Mouse (Mus musculus): ENCODE results near the gene Irgm1. TPM values are rescaled to one million over a fixed set of nuclear protein-coding genes. Genes with fewer than 3 reads are reported as not detected.

Irgm1 gene
- polyA plus RNA-seq, 1 experiment from 2014 or later = 18.3 TPM

- no peak overlapping the region for H3K4me2 ChIP-seq (replicated peaks; ENCODE audit: low read depth, low read length)
- WGBS = 28% methylated on average over 13 of the region's 13 CpGs
- no peaks in the 10 kb centered on the region for H3K36me3 ChIP-seq (ENCODE audit: insufficient read depth, low read length)
- 0 out of 2 replicates have a peak, but pooled peaks have one; percentile 11 for ATAC-seq (ENCODE audit: low FRiP score, low TSS enrichment)
- H3K9me3 ChIP-seq (ENCODE audit: low read length) = no peaks in the 10 kb centered on the region
- H3K4me1 ChIP-seq (ENCODE audit: insufficient read depth, low read length) = 0 out of 2 replicates have a peak, but pooled peaks cover 4% of the 10 kb centered on the region
- H3K9ac ChIP-seq (replicated peaks; ENCODE audit: low read length) = no peak overlapping the region
- H3K4me3 ChIP-seq (ENCODE audit: low read length) = no peak overlapping the region
- peaks cover 6% of the 10 kb centered on the region; the same call in 1 of the 2 replicates for H3K27me3 ChIP-seq (ENCODE audit: insufficient read depth, low read length)
- H3K27ac ChIP-seq (ENCODE audit: low read length) = no peak overlapping the region
Measured at GRCm38 (mm10) chr11:48845244-48845815, 26.2 kb downstream of the Irgm1 start.

DNA sequence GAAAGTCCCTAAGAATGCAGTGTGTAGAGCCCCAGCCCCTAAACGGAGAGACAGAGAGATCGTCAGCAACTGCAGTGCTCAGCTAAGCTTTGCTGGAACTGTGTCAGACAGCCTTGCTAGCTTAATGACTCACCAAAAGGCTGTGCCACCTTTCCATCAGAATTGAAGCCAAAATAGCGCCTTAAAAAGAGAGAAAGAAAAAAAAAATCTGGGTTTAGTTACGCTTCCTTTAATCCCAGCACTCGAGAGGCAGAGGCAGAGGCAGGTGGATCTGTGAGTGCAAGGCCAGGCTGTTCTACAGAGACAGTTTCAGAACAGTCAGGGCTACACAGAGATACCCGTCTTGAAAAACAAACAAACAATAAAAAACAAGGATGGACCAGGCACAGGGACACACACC lies 27.2 kb downstream of the Irgm1 start:
- Histone ChIP-seq H3K27me3 (ENCODE audit: insufficient read depth, low read length) (peaks cover 6% of the 10 kb centered on the region; the same call in 1 of the 2 replicates), H3K4me2 (replicated peaks; ENCODE audit: low read depth, low read length) (no peak overlapping the region), H3K9me3 (ENCODE audit: low read length) (no peaks in the 10 kb centered on the region), H3K4me1 (ENCODE audit: insufficient read depth, low read length) (0 out of 2 replicates have a peak, but pooled peaks cover 4% of the 10 kb centered on the region), H3K27ac (ENCODE audit: low read length) (no peak overlapping the region), H3K9ac (replicated peaks; ENCODE audit: low read length) (no peak overlapping the region), H3K36me3 (ENCODE audit: insufficient read depth, low read length) (no peaks in the 10 kb centered on the region), H3K4me3 (ENCODE audit: low read length) (no peak overlapping the region)
- ATAC-seq (ENCODE audit: low FRiP score, low TSS enrichment) = no peak
- 55% methylated on average over 6 of the region's 6 CpGs for WGBS

DNA sequence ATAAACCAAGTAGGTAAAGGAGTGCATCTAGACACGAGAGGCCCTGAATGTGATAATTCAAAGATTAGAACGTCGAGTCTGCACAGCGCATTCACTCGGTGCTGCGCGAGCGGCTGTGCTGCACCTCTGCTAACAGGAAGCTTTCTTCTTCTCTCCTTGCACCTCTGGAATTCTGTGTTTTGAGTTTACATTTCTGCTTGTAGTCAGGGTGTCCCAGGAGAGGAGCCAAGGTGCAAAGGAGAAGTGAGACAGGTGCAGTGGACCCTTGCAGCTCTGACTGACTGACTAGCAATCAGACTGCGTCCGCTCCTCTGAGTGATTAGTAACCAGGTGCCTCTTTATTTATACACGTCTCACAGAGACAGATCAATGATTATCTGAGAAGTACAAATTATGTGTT lies 28.3 kb downstream of the Irgm1 start:
- no peak for ATAC-seq (ENCODE audit: low FRiP score, low TSS enrichment)
- Histone ChIP-seq H3K9me3 (ENCODE audit: low read length) (no peaks in the 10 kb centered on the region), H3K4me2 (replicated peaks; ENCODE audit: low read depth, low read length) (no peak overlapping the region), H3K9ac (replicated peaks; ENCODE audit: low read length) (no peak overlapping the region), H3K4me3 (ENCODE audit: low read length) (no peak overlapping the region), H3K36me3 (ENCODE audit: insufficient read depth, low read length) (no peaks in the 10 kb centered on the region), H3K4me1 (ENCODE audit: insufficient read depth, low read length) (peaks cover 10% of the 10 kb centered on the region), H3K27me3 (ENCODE audit: insufficient read depth, low read length) (no peaks in the 10 kb centered on the region), H3K27ac (ENCODE audit: low read length) (peak overlapping the region; percentile 31; the same call in 1 of the 2 replicates)
- 77% methylated on average over 11 of the region's 11 CpGs for WGBS

DNA sequence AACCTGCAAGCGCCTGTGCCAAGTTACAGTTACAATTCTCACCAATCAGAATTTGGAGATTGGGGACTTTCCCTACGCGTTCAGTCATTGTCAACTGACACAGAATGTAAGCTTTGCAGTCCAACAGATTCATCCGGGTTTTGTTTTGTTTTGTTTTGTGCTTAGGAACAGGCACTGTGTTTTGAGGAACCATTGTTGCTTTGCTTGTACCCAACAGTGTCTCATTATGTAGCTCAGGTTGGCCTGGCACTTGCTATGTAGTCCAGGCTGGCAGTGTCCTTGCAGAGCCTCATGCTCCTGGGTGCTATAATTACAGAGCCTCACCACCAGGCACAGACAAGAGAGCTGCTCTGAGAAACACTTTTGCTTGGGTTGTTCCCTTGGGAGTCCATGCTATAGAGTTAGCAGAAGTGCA lies 29.1 kb downstream of the Irgm1 start:
- WGBS = 82% methylated on average over 4 of the region's 4 CpGs
- no peak for ATAC-seq (ENCODE audit: low FRiP score, low TSS enrichment)
- no peak overlapping the region for H3K4me2 ChIP-seq (replicated peaks; ENCODE audit: low read depth, low read length)
- no peak overlapping the region for H3K4me3 ChIP-seq (ENCODE audit: low read length)
- no peaks in the 10 kb centered on the region for H3K27me3 ChIP-seq (ENCODE audit: insufficient read depth, low read length)
- H3K9ac ChIP-seq (replicated peaks; ENCODE audit: low read length) = no peak overlapping the region
- no peaks in the 10 kb centered on the region for H3K36me3 ChIP-seq (ENCODE audit: insufficient read depth, low read length)
- no peaks in the 10 kb centered on the region for H3K9me3 ChIP-seq (ENCODE audit: low read length)
- peaks cover 10% of the 10 kb centered on the region for H3K4me1 ChIP-seq (ENCODE audit: insufficient read depth, low read length)
- H3K27ac ChIP-seq (ENCODE audit: low read length) = peak overlapping the region; percentile 31; the same call in 1 of the 2 replicates

- H3K27me3 ChIP-seq (ENCODE audit: insufficient read depth, low read length) = 0 out of 2 replicates have a peak, but pooled peaks cover 2% of the 10 kb centered on the region
- no peak overlapping the region for H3K9ac ChIP-seq (replicated peaks; ENCODE audit: low read length)
- no peaks in the 10 kb centered on the region for H3K9me3 ChIP-seq (ENCODE audit: low read length)
- H3K4me2 ChIP-seq (replicated peaks; ENCODE audit: low read depth, low read length) = no peak overlapping the region
- no peak for ATAC-seq (ENCODE audit: low FRiP score, low TSS enrichment)
- no peaks in the 10 kb centered on the region for H3K36me3 ChIP-seq (ENCODE audit: insufficient read depth, low read length)
- 63% methylated on average over 5 of the region's 5 CpGs for WGBS
- H3K4me3 ChIP-seq (ENCODE audit: low read length) = no peak overlapping the region
- no peak overlapping the region for H3K27ac ChIP-seq (ENCODE audit: low read length)
- H3K4me1 ChIP-seq (ENCODE audit: insufficient read depth, low read length) = peaks cover 15% of the 10 kb centered on the region
Measured at GRCm38 (mm10) chr11:48841213-48841612, 30.3 kb downstream of the Irgm1 start.

DNA sequence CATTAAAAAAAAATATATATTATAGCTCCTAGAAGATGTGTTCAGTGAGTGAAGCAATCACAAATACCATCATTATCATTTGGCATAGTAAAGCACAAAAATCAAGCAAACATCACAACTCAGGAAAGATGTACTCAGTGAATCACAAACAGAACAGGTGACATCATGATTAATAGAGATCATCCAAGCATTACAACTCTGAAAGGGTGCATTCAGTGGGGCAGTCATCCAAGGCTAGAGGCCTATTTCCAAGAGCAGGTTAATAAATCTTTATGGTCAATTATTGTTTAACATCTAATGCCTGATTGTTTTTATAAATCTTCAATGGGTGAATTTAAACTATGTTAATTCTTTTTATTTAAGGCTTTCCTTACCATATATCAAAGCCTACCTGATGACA lies 30.7 kb downstream of the Irgm1 start:
- no peaks in the 10 kb centered on the region for H3K9me3 ChIP-seq (ENCODE audit: low read length)
- H3K9ac ChIP-seq (replicated peaks; ENCODE audit: low read length) = no peak overlapping the region
- no peak overlapping the region for H3K27ac ChIP-seq (ENCODE audit: low read length)
- 0 out of 2 replicates have a peak, but pooled peaks cover 3% of the 10 kb centered on the region for H3K27me3 ChIP-seq (ENCODE audit: insufficient read depth, low read length)
- H3K4me3 ChIP-seq (ENCODE audit: low read length) = no peak overlapping the region
- H3K4me1 ChIP-seq (ENCODE audit: insufficient read depth, low read length) = peaks cover 15% of the 10 kb centered on the region
- no peaks in the 10 kb centered on the region for H3K36me3 ChIP-seq (ENCODE audit: insufficient read depth, low read length)
- no peak overlapping the region for H3K4me2 ChIP-seq (replicated peaks; ENCODE audit: low read depth, low read length)
- ATAC-seq (ENCODE audit: low FRiP score, low TSS enrichment) = no peak

DNA sequence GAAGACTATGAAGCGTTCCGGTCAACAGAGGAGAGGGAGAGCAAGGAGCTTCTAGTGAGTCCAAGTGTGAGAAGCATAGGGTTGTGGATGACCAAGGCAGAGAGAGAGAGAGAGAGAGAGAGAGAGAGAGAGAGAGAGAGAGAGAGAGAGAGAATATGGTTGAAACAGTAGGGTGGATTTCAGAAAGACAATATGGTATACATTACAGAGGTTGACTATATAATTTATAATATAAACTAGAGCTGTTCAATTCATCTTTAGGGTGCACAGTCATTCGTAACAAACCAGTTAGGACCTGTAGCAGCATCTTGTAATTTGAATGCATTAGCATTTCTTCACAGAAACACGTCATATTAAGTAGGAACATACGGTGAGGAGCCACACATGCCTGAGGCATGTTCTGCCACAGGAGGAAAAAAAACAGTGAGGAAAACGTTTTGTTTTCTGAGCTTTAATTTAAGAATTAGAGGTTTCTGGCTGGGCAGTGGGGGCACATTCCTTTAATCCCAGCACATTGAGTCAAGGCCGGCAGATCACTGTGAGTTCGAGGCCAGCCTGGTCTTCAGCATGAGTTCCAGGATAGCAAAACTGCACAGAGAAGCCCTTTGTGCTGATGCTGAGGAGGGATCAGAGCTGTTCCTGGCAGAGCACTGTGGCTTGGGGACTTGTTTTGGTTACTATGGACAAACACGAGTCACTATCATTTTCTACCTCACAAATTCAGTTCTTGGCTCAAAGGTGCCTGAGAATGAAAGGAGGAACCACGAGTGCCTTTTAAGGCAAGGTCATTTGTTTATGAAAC lies 32.4 kb downstream of the Irgm1 start:
- Histone ChIP-seq H3K27me3 (ENCODE audit: insufficient read depth, low read length) (0 out of 2 replicates have a peak, but pooled peaks cover 3% of the 10 kb centered on the region), H3K27ac (ENCODE audit: low read length) (no peak overlapping the region), H3K36me3 (ENCODE audit: insufficient read depth, low read length) (no peaks in the 10 kb centered on the region), H3K9me3 (ENCODE audit: low read length) (no peaks in the 10 kb centered on the region), H3K9ac (replicated peaks; ENCODE audit: low read length) (peak overlapping the region; percentile 76; the same call in 1 of the 2 replicates), H3K4me1 (ENCODE audit: insufficient read depth, low read length) (peaks cover 15% of the 10 kb centered on the region), H3K4me2 (replicated peaks; ENCODE audit: low read depth, low read length) (peak overlapping the region; percentile 72), H3K4me3 (ENCODE audit: low read length) (peak overlapping the region; percentile 83; the same call in 1 of the 2 replicates)
- WGBS = 77% methylated on average over 10 of the region's 10 CpGs
- ATAC-seq (ENCODE audit: low FRiP score, low TSS enrichment) = no peak

- Histone ChIP-seq H3K9ac (replicated peaks; ENCODE audit: low read length) (peak overlapping the region; percentile 76), H3K27ac (ENCODE audit: low read length) (peak overlapping the region; percentile 54; the same call in 1 of the 2 replicates), H3K4me3 (ENCODE audit: low read length) (peak overlapping the region; percentile 83), H3K4me2 (replicated peaks; ENCODE audit: low read depth, low read length) (peak overlapping the region; percentile 72), H3K4me1 (ENCODE audit: insufficient read depth, low read length) (peaks cover 15% of the 10 kb centered on the region), H3K9me3 (ENCODE audit: low read length) (no peaks in the 10 kb centered on the region), H3K36me3 (ENCODE audit: insufficient read depth, low read length) (no peaks in the 10 kb centered on the region), H3K27me3 (ENCODE audit: insufficient read depth, low read length) (0 out of 2 replicates have a peak, but pooled peaks cover 3% of the 10 kb centered on the region)
- peak; percentile 47 for ATAC-seq (ENCODE audit: low FRiP score, low TSS enrichment)
- WGBS = under 1% methylated on average over 16 of the region's 16 CpGs
Measured at GRCm38 (mm10) chr11:48838181-48838797, 33.2 kb downstream of the Irgm1 start.

GRCm38 (mm10) chr11:48837310-48838180 lies 33.9 kb downstream of the Irgm1 start:
- Histone ChIP-seq H3K36me3 (ENCODE audit: insufficient read depth, low read length) (no peaks in the 10 kb centered on the region), H3K4me1 (ENCODE audit: insufficient read depth, low read length) (peaks cover 15% of the 10 kb centered on the region), H3K27me3 (ENCODE audit: insufficient read depth, low read length) (0 out of 2 replicates have a peak, but pooled peaks cover 3% of the 10 kb centered on the region), H3K27ac (ENCODE audit: low read length) (peak overlapping the region; percentile 54), H3K9ac (replicated peaks; ENCODE audit: low read length) (peak overlapping the region; percentile 76), H3K9me3 (ENCODE audit: low read length) (no peaks in the 10 kb centered on the region), H3K4me3 (ENCODE audit: low read length) (peak overlapping the region; percentile 83), H3K4me2 (replicated peaks; ENCODE audit: low read depth, low read length) (peak overlapping the region; percentile 72)
- peak; percentile 56 for ATAC-seq (ENCODE audit: low FRiP score, low TSS enrichment)
- WGBS = under 1% methylated on average over 77 of the region's 77 CpGs

Measured in kidney, embryonic 16.5 days (tissue).